Mouse (Mus musculus) layer of hippocampus, adult 8-10 months (tissue): ENCODE data around the gene Casp9. TPM values are rescaled to one million over a fixed set of nuclear protein-coding genes. Genes with fewer than 3 reads are reported as not detected.

Experiments
- DNase-seq, 2 experiments: peaks; one replicate each; pipeline ENCODE4 v3.0.0; 2022; ENCODE audit warnings: low spot score in 2 of 2
- total RNA-seq, 4 experiments: library from RNA; stranded (reverse); gene quantifications; 2 replicates each; pipeline ENCODE4 v1.2.4; 2022

Casp9 gene
- total RNA-seq, 4 experiments from 2014 or later: 22.6 to 26.0 (median 25.6) TPM

DNA sequence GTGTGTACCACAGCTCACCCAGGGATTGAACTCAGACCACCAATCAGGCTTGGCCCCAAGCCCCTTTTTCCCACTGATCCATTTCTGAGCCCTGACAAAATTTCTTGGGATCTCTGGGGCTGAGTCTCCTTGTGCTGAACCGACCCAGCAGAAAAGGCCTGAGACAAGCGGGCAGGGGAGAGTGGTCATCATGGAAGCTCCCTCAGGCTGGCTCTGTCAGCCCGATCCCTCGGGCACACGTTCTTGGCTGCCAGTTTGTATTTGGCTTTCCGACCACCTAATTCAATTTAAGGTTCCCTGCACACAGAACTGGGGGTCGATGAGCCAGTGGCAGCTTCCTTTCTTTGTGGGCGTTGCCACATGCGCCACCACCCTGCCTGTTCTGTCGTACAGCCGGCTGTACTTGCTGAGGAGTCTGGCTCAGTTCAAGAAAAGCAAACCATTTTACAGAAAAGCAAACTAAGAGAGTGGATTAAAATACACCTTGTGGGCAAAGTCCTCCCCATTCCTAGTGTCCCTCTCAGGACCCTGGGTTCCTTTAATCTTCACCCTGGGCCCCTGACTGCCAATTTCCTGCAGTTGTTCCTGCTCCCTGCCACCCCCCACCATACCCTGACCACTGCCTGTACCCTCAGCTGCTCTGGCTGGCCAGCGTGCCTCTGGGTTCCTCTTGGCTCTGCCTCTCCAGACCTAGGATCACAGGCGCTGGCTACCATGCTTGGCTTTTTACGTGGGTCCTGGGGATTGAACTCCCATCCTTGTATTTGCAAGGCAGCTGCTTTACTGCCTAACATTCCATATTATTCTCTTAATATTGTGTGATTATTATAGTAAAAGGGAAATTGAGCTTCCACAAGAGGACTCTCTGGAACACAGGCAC, 23.6 kb downstream of the Casp9 start:
- DNase-seq: peak in 1 of 2 experiments; percentile 56

- no peak for DNase-seq
These were observed 24.3 kb downstream of the Casp9 start for GRCm38 (mm10) chr4:141817706-141818105.

DNA sequence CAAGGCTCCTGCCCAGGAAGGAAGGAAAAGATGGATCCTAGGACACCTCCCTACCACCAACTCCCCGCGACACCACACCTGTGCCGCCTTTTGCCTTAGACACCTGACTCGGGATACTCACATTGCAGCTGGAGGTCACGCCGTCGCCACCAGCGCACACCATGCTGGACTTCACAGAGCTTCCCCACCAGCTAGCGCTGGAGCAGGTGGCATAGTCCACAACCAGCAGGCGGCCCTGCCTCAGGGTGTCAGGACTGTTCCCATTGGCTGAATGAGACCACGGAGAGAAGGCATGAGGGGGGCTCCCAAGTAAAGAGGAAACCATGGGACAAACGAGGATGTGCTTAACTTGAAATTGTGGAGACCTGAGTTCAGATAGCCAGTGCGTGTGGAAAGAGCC, 25.4 kb downstream of the Casp9 start:
- DNase-seq: no peak

DNA sequence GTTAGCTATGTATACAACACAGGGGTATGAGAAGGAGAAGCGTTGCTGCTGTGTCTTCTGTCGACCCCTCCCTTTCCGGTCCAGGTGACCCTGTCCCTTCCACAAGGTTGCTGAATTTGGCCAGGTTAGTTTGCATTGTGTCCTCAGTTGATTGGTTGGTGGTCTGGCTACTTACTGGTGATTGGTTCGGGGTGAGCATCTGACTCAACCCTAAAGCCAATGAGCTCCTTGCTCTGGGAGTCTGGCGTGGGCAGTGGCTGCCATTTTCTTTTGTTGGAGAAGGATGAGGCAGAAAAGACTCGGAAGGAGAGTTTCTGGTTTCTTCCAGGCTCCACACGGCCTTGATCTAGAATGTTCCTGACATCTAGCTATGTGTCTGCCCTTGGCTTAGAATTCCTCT, 25.9 kb downstream of the Casp9 start:
- DNase-seq: no peak

- DNase-seq: no peak
These were observed 27.8 kb downstream of the Casp9 start for GRCm38 (mm10) chr4:141821178-141821577.

GRCm38 (mm10) chr4:141822089-141822488, 28.7 kb downstream of the Casp9 start:
- no peak for DNase-seq

- no peak for DNase-seq
These were observed 29.6 kb downstream of the Casp9 start for GRCm38 (mm10) chr4:141822979-141823378.

DNA sequence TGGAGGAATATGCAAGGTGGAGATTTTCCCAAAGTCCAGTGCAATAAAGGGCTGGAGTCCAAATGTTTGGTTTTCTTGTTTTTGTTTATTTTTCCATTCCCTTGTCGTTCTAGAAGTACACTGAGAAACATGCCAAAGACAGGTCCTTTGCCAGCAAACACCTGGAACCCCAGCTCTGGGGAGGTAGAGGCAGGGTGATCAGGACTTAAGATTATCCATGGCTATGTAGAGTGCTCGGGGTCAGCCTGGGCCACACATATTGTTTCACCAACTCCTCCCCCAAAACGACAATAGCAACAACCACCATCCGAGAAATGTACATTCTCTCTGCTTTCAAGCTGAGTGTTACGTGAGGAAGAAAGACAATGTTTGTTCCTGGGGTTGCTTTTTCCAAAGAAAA, 32.6 kb downstream of the Casp9 start, which contains the start of gene Cela2a:
Cela2a (minus strand) TSS at position 101 of the 400 bp plus-strand sequence.
- DNase-seq: no peak

- DNase-seq: no peak
These were observed 34.0 kb downstream of the Casp9 start for GRCm38 (mm10) chr4:141827401-141827800.

GRCm38 (mm10) chr4:141828177-141828576, 34.8 kb downstream of the Casp9 start:
- DNase-seq: no peak

GRCm38 (mm10) chr4:141830381-141830780, 37.0 kb downstream of the Casp9 start:
- no peak for DNase-seq

DNA sequence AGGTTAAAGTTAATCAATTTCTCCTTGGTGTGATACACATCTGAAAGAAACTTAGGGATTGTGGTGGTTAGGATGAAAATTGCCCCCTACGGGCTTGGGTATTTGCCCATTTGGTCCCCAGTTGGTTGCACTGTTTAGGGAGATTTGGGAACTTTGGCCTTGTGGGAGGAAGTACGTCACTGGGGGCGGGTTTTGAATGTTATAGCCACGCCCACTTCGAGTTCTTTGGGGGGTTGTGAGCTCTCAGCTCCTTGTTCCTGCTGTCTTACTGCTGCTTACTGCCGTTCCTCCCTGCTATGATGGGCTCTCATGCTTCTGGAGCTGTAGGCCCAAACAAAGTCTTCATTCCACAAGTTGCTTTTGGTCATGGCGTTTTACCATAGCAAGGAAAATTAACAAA, 37.9 kb downstream of the Casp9 start:
- no peak for DNase-seq

GRCm38 (mm10) chr4:141833911-141834310, 40.5 kb downstream of the Casp9 start:
- no peak for DNase-seq

DNA sequence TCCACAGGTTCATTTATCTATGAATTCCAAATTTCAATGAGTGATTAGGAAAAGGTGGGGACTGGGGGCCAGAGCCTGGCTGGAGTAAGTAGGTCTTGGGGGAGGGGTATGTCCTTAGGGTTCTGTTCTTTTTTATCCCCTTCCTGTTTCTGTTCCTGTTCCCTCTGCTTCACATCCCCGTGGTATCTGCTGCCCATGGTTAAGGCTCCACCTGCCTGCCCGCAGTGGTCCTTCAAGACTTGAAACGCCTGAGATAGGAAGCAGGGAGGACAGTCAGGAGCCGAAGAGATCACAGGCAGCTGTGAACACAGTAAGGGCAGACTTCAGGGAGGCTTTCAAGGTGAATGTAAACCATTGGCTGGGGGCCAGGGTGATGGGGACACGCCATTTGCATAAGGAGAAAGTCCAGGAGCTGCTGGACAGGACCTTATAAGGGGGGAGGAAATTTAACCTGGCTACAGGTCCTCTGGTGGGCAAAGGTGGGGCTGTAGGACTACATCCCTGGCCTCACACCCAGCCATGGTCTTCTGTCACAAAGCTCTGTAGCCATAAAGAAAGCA, 41.2 kb downstream of the Casp9 start:
- no peak for DNase-seq

DNA sequence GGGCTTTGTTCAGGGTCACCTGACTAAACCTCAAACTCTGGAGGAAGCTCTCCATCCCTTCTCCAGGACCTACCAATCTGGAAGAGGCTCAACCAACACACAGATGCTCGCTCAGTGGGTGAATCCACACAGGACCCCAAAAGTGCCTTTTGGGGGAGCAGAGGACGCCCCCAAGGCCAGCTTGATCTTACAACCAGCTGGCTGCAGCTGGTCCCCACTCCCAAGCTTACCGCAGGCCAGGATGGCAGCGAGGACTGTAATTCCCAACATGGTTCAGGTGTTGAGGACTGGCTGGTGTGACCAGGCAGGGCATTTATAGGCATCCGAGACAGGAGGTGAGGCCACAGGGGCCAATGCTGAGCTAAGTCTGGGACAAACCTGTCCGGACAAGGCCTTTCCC, 52.6 kb downstream of the Casp9 start, which contains the start of gene Ctrc:
Ctrc (minus strand) TSS at position 361 of the 400 bp plus-strand sequence.
- no peak for DNase-seq

DNA sequence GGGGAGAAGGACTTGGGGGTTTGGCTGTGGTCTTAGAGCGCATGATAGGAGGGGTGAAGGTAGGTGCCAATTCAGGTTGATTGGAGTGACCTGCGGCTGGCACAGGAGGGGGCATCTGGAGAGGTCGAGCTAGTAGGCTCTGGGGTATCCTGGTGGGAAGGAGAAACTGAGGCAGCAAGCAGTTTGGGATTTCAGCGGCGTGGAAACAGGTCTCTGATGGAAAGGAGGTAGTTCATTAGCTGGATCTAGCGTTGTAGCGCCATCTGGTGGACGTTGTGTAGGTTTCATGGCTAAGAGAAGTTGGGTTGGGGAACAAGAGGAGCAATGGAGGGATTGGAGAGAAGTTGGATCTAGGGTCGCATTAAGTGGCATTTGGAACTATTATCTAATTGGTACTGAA, 60.0 kb downstream of the Casp9 start:
- DNase-seq: no peak

- DNase-seq: peak; percentile 76 to 88
These were observed 64.1 kb downstream of the Casp9 start for GRCm38 (mm10) chr4:141857422-141857930.

- DNase-seq: peak in 1 of 2 experiments; percentile 26
These were observed 65.1 kb downstream of the Casp9 start for GRCm38 (mm10) chr4:141858501-141858900.

DNA sequence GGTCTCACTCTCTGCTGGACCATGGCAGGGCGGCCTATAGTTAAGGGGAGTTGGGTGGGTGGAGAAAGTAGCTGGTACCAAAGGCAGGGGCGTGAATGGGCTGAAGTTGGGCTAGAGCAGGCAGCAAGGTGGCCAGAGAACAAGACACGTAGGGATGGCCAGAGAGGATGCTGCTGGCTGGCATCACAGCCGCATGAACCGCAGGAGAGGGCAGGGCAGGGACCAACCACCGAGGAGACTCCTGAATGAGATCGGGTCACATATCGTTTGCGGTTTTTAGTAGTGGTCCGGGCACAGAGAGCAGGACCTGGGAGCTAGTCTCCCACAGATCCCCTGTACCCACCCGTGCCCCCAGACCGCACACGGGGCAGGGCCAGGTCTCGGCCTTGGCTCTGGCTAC, 65.9 kb downstream of the Casp9 start:
- no peak for DNase-seq

GRCm38 (mm10) chr4:141860246-141860841, 66.9 kb downstream of the Casp9 start:
- no peak for DNase-seq

DNA sequence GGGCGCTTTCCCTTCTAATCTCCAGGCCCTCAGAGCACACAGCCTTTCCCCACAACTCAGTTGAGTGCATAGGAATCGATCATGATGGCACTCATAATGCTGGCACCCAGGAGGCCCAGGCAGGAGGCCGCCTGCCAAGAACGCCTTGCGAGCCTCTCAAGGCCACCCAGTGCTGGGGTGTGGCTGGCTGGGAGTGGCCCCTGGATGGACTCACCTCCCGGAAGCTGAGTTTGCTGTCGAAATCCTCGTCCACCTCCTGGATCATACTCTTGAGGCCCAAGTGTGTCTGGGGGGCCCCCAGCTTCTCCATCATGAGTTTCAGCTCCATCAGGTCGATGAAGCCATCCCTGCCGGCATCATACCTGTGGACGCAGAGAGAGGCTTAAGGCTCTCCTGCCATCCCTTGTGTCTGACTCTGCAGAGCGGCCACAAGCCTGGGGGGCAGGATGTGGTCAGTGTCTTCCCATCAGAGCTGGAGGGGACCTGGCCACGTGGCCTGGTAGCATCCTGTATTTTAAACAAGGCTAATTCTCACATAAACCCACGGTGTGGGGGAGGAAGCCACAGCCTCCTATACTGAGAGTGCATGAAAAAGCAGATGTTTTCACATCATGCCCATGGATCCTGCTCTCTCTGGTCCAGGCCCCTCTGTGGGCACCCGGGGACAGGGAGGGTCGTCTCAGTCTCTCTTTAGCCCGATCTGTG, 68.3 kb downstream of the Casp9 start:
- no peak for DNase-seq
